Mouse (Mus musculus) megakaryocyte, embryonic 14.5 days (primary cell): ENCODE measurements around the gene Zfhx3.

Source experiments
- FLI1 ChIP-seq: IDR thresholded peaks from 2 replicates; pipeline ENCODE4 v1.6.1; 2012; ENCODE audit warnings: low read length, inconsistent platforms, mixed read lengths
- GATA1 ChIP-seq: IDR thresholded peaks from 3 replicates; pipeline ENCODE4 v1.6.1; 2012; ENCODE audit warnings: mixed read lengths, low read length, inconsistent platforms, borderline replicate concordance

GRCm38 (mm10) chr8:108908540-108908939 lies 966.1 kb downstream of the Zfhx3 start:
- no peak for TF ChIP-seq GATA1
- no peak for TF ChIP-seq FLI1
